In genomic region chr3:102970067-102970466, GRCm38 (mm10) we compare ENCODE assay signal across 13 mouse cellular contexts. TPM values are rescaled to one million over a fixed set of nuclear protein-coding genes. Genes with fewer than 3 reads are reported as not detected.
DNase-seq lines count a peak whose midpoint lies in the region; ATAC-seq lines count a peak whose summit lies in the region.
"Had no signal": no experiment of that assay in that cellular context is flagged by ENCODE, and none has a peak within 500 bp of the region (broad histone marks: within the 10 kb centered on the region; RNA-seq: fewer than 3 reads in every experiment).

No protein-coding gene starts in this region.

- no peak overlapping the region for H3K4me2 ChIP-seq in hindbrain, embryonic 11.5 days (replicated peaks; ENCODE audit: low read depth, low read length)
- H3K4me2 ChIP-seq in neural tube, embryonic 11.5 days (ENCODE audit: low read depth): no peak overlapping the region
- H3K4me2 ChIP-seq: limb, embryonic 12.5 days had no signal

- H3K4me1 ChIP-seq in hindbrain, embryonic 11.5 days (replicated peaks; ENCODE audit: control insufficient read depth, insufficient read depth, low read length): no peaks in the 10 kb centered on the region
- H3K4me1 ChIP-seq in neural tube, embryonic 11.5 days (ENCODE audit: control insufficient read depth, insufficient read depth, low read length): no peaks in the 10 kb centered on the region
- H3K4me1 ChIP-seq: limb, embryonic 12.5 days had no signal

- H3K36me3 ChIP-seq in hindbrain, embryonic 11.5 days (ENCODE audit: control insufficient read depth, insufficient read depth, low read length): no peaks in the 10 kb centered on the region
- no peaks in the 10 kb centered on the region for H3K36me3 ChIP-seq in neural tube, embryonic 11.5 days (ENCODE audit: control insufficient read depth, insufficient read depth, low read length)
- H3K36me3 ChIP-seq: limb, embryonic 12.5 days had no signal

- peak; percentile 72 for ATAC-seq in hindbrain, embryonic 11.5 days (ENCODE audit: low FRiP score)
- ATAC-seq in neural tube, embryonic 11.5 days (ENCODE audit: insufficient read depth, low FRiP score, low TSS enrichment): peak; percentile 88

- H3K27me3 ChIP-seq in hindbrain, embryonic 11.5 days (ENCODE audit: control insufficient read depth, insufficient read depth, low read length): no peaks in the 10 kb centered on the region
- H3K27me3 ChIP-seq in neural tube, embryonic 11.5 days (ENCODE audit: control insufficient read depth, insufficient read depth, low read length): no peaks in the 10 kb centered on the region
- H3K27me3 ChIP-seq: limb, embryonic 12.5 days had no signal

- H3K9me3 ChIP-seq in hindbrain, embryonic 11.5 days (ENCODE audit: control insufficient read depth, low read length): no peaks in the 10 kb centered on the region
- H3K9me3 ChIP-seq in neural tube, embryonic 11.5 days (ENCODE audit: control insufficient read depth, low read length): no peaks in the 10 kb centered on the region
- H3K9me3 ChIP-seq: limb, embryonic 12.5 days had no signal

- DNase-seq in embryo, embryonic 11 days: peak; percentile 65
- DNase-seq in hindbrain, embryonic 11.5 days (ENCODE audit: low spot score): peak; percentile 57
- peak; percentile 45 for DNase-seq in lung, postnatal 25 days (ENCODE audit: low spot score)
- peak; percentile 54 for DNase-seq in neural tube, embryonic 11.5 days (ENCODE audit: low spot score)
- DNase-seq in layer of hippocampus, postnatal 36 days: no peak
- no peak for DNase-seq in kidney, postnatal 14 days
- DNase-seq in testis, postnatal 14 days (ENCODE audit: low spot score): no peak
- no peak for DNase-seq in kidney, adult 8-10 months
- DNase-seq: cerebellum, adult 8-10 months; heart, postnatal 36 days had no signal

- 65% methylated on average over 9 of the region's 9 CpGs for WGBS in hindbrain, embryonic 11.5 days
- 55% methylated on average over 9 of the region's 9 CpGs for WGBS in neural tube, embryonic 11.5 days

- H3K9ac ChIP-seq in hindbrain, embryonic 11.5 days (ENCODE audit: low read depth, low read length): no peak overlapping the region
- no peak overlapping the region for H3K9ac ChIP-seq in neural tube, embryonic 11.5 days (ENCODE audit: low read length)
- H3K9ac ChIP-seq: limb, embryonic 12.5 days had no signal

- H3K4me3 ChIP-seq in hindbrain, embryonic 11.5 days (ENCODE audit: low read depth, low read length): no peak overlapping the region
- no peak overlapping the region for H3K4me3 ChIP-seq in neural tube, embryonic 11.5 days (ENCODE audit: low read depth, low read length)
- H3K4me3 ChIP-seq: limb, embryonic 12.5 days had no signal

- no peak overlapping the region for H3K27ac ChIP-seq in hindbrain, embryonic 11.5 days (ENCODE audit: low read depth, low read length)
- H3K27ac ChIP-seq in neural tube, embryonic 11.5 days (ENCODE audit: low read depth, low read length): no peak overlapping the region
- H3K27ac ChIP-seq: limb, embryonic 12.5 days; macrophage had no signal

RNA-seq across cellular contexts. Expression of gene Nr1h5, which starts 6.1 kb away (rescaled TPM):
- not detected in 2 replicates for polyA plus RNA-seq in hindbrain, embryonic 11.5 days (2014; fragmentation: Nextera tagmentation; extraction: Ambion mirVana)
- 0.11 and 0.16 TPM in 2 replicates for polyA plus RNA-seq in neural tube, embryonic 11.5 days (2014; fragmentation: Nextera tagmentation; extraction: Ambion mirVana)
- not detected for total RNA-seq in layer of hippocampus, postnatal 36 days (2021)
- total RNA-seq: granulocyte monocyte progenitor cell, adult 5-6 weeks; heart, postnatal 36 days had no signal
- polyA plus RNA-seq: macrophage had no signal

RNA-seq across cellular contexts. Expression of gene Sike1, which starts 25.4 kb away (rescaled TPM):
- polyA plus RNA-seq in hindbrain, embryonic 11.5 days (2014; fragmentation: Nextera tagmentation; extraction: Ambion mirVana): 103 and 104 TPM in 2 replicates
- 74.2 and 86.2 TPM in 2 replicates for polyA plus RNA-seq in neural tube, embryonic 11.5 days (2014; fragmentation: Nextera tagmentation; extraction: Ambion mirVana)
- 10 to 100 TPM; 76.7 to 78.5 TPM for total RNA-seq in layer of hippocampus, postnatal 36 days (2021)

RNA-seq across cellular contexts. Expression of gene Sycp1, which starts 34.2 kb away (rescaled TPM):
- polyA plus RNA-seq in hindbrain, embryonic 11.5 days (2014; fragmentation: Nextera tagmentation; extraction: Ambion mirVana): 0.11 TPM in 1 of 2 replicates, not detected in the other
- polyA plus RNA-seq in neural tube, embryonic 11.5 days (2014; fragmentation: Nextera tagmentation; extraction: Ambion mirVana): not detected in 2 replicates
- not detected for total RNA-seq in layer of hippocampus, postnatal 36 days (2021)
- total RNA-seq: granulocyte monocyte progenitor cell, adult 5-6 weeks; heart, postnatal 36 days had no signal
- polyA plus RNA-seq: limb, embryonic 12.5 days; macrophage had no signal

RNA-seq across cellular contexts. Expression of gene Csde1, which starts 50.2 kb away (rescaled TPM):
- polyA plus RNA-seq in hindbrain, embryonic 11.5 days (2014; fragmentation: Nextera tagmentation; extraction: Ambion mirVana): 561 and 569 TPM in 2 replicates
- polyA plus RNA-seq in neural tube, embryonic 11.5 days (2014; fragmentation: Nextera tagmentation; extraction: Ambion mirVana): 520 and 526 TPM in 2 replicates
- total RNA-seq in layer of hippocampus, postnatal 36 days (2021): 100 to 1,000 TPM; 240 to 246 TPM

Comparison
In these comparisons a context has a peak if more than half of its experiments do, and no peak if none do; other contexts are left out.
1. DNase-seq: peak in embryo, embryonic 11 days (single experiment), hindbrain, embryonic 11.5 days (single experiment), lung, postnatal 25 days (single experiment) and neural tube, embryonic 11.5 days (single experiment); none in layer of hippocampus, postnatal 36 days (0 of 2), kidney, postnatal 14 days (single experiment), testis, postnatal 14 days (single experiment) and kidney, adult 8-10 months (0 of 2).